1 mouse cellular context compared by ENCODE assay signal in the genomic region with DNA sequence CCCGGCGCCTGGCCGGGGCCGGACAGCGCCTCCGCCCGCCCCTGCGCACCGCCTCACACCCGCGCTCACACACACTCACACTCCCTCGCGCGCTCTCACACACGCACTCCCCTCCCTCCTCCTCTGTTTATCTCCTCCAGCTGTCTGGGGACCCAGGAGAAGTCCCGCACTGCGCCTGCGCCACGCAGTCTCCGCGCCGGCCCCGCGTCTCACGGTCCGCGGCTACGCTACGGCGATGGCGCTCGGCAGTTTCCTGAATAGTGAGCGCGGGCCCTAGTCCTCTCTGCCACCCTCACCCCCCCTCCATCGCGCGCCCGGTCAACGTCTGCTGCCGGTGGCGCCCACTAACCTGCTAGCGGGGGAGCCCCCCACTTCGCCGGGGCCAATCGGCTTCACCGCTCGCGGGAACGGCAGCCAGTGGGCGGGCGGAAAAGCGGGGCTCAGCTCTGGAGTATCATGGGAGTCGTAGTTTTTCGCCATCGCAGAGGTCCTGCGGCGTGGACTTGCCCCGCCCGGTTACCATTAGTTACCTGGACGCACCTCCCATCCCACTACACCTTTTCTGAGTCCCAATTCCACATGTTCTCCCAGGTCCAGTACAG.
A peak's percentile ranks its signal among the peaks of the same experiment; 100 is the strongest.
TF ChIP-seq lines count a peak whose summit lies in the region.

No protein-coding gene starts in this region.

TF ChIP-seq in CH12.LX, 34 proteins besides CTCF, POLR2A, EP300 and RAD21 (continued from another document):
- TF ChIP-seq CHD2 (IDR thresholded peaks at IDR 0.05; ENCODE audit: low read length) (peak; percentile 85), KAT2A (IDR thresholded peaks at IDR 0.05; ENCODE audit: insufficient replicate concordance, low read length) (peak; percentile 85; the same call in 1 of the 2 replicates), ZC3H11A (IDR thresholded peaks at IDR 0.05; ENCODE audit: low read depth, low read length) (no peak)
TF ChIP-seq in CH12.LX: peak in this region for 8.
